Mouse (Mus musculus) E14TG2a.4 (cell line): ENCODE data around the gene Mansc4.

Source experiments
- CTCF ChIP-seq: conservative IDR thresholded peaks from 2 replicates; pipeline ENCODE4 v1.5.1; 2014; ENCODE audit warnings: low read length
- POU5F1 ChIP-seq: IDR thresholded peaks from 2 replicates; pipeline ENCODE4 v1.6.1; 2014; ENCODE audit warnings: low read length, borderline replicate concordance

- TF ChIP-seq CTCF, result no peak
- TF ChIP-seq POU5F1, result no peak
Measured at GRCm38 (mm10) chr6:147062034-147062433, 24.8 kb downstream of the Mansc4 start.
